Mouse (Mus musculus): ENCODE data around the gene Unc50. TPM values are rescaled to one million over a fixed set of nuclear protein-coding genes. Genes with fewer than 3 reads are reported as not detected.

Gene Unc50
- polyA plus RNA-seq, 1 experiment from 2014 or later: 127 TPM

DNA sequence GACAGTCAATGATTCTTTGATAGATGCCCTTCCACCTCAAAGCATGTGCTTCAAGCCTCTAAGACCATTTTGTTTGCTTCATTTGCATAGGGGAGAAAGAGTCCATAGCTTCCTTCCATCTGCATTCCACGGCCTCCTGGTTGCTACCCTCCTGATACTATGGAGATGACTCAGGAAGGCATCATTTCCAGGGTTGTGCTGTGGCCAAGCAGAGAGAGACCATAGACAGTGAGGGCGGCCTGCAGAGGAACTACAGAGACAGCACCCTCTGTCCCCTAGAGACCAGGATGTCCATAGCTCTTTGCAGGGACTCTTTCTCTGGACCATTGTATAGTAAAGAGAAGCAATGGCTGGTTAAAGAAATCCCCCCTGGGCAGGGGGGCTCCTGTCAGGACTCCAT is 24.8 kb upstream of the Unc50 start:
- H3K4me1 ChIP-seq (ENCODE audit: control insufficient read depth, insufficient read depth, low read length): no peaks in the 10 kb centered on the region
- no peak for ATAC-seq (ENCODE audit: low FRiP score)
- H3K9me3 ChIP-seq (ENCODE audit: control insufficient read depth, low read length): no peaks in the 10 kb centered on the region

GRCm38 (mm10) chr1:37407228-37407627 is 22.7 kb upstream of the Unc50 start:
- no peaks in the 10 kb centered on the region for H3K27me3 ChIP-seq (ENCODE audit: control insufficient read depth, insufficient read depth, low read length)
- H3K9me3 ChIP-seq (ENCODE audit: control insufficient read depth, low read length): no peaks in the 10 kb centered on the region
- H3K9ac ChIP-seq (ENCODE audit: low read length): no peak overlapping the region
- no peak overlapping the region for H3K4me3 ChIP-seq (ENCODE audit: low read depth, low read length)
- ATAC-seq (ENCODE audit: low FRiP score) (no peak), DNase-seq (ENCODE audit: low spot score, missing footprints) (no peak)
- H3K4me2 ChIP-seq: no peak overlapping the region
- no peaks in the 10 kb centered on the region for H3K4me1 ChIP-seq (ENCODE audit: control insufficient read depth, insufficient read depth, low read length)
- 88% methylated on average over 8 of the region's 8 CpGs for WGBS
- no peak overlapping the region for H3K27ac ChIP-seq (ENCODE audit: low read depth, low read length)
- H3K36me3 ChIP-seq (ENCODE audit: control insufficient read depth, insufficient read depth, low read length): no peaks in the 10 kb centered on the region

More for the DNA sequence above, 24.8 kb upstream of the Unc50 start:
- H3K36me3 ChIP-seq (ENCODE audit: control insufficient read depth, insufficient read depth, low read length): no peaks in the 10 kb centered on the region
- no peak overlapping the region for H3K4me2 ChIP-seq
- no peak overlapping the region for H3K4me3 ChIP-seq (ENCODE audit: low read depth, low read length)
- WGBS: 68% methylated on average over 2 of the region's 2 CpGs
- H3K9ac ChIP-seq (ENCODE audit: low read length): no peak overlapping the region
- no peak overlapping the region for H3K27ac ChIP-seq (ENCODE audit: low read depth, low read length)
- DNase-seq (ENCODE audit: low spot score, missing footprints): no peak
- no peaks in the 10 kb centered on the region for H3K27me3 ChIP-seq (ENCODE audit: control insufficient read depth, insufficient read depth, low read length)

DNA sequence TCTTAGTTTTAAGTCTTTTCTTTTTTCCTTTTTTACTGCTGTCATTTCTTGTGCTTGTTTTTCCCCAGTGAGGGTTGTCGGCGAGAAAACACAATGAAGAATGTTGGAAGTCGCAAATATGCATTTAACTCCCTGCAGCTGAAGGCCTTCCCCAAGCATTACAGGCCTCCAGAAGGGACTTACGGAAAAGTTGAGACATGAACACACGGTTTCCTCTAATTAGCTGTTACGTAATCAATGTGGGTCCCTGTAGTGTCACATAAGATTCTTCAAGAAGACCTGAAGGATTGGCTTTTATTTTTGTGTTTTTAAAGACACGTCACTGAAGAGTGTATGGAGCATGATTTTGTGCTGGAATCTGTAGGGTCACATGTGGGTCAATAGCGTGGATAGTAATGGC is 21.9 kb upstream of the Unc50 start:
- Histone ChIP-seq H3K9me3 (ENCODE audit: control insufficient read depth, low read length) (no peaks in the 10 kb centered on the region), H3K4me2 (no peak overlapping the region), H3K4me3 (ENCODE audit: low read depth, low read length) (no peak overlapping the region), H3K27ac (ENCODE audit: low read depth, low read length) (no peak overlapping the region), H3K4me1 (ENCODE audit: control insufficient read depth, insufficient read depth, low read length) (no peaks in the 10 kb centered on the region), H3K9ac (ENCODE audit: low read length) (no peak overlapping the region), H3K27me3 (ENCODE audit: control insufficient read depth, insufficient read depth, low read length) (no peaks in the 10 kb centered on the region), H3K36me3 (ENCODE audit: control insufficient read depth, insufficient read depth, low read length) (no peaks in the 10 kb centered on the region)
- DNase-seq (ENCODE audit: low spot score, missing footprints): no peak
- ATAC-seq (ENCODE audit: low FRiP score): no peak
- 91% methylated on average over 8 of the region's 8 CpGs for WGBS

DNA sequence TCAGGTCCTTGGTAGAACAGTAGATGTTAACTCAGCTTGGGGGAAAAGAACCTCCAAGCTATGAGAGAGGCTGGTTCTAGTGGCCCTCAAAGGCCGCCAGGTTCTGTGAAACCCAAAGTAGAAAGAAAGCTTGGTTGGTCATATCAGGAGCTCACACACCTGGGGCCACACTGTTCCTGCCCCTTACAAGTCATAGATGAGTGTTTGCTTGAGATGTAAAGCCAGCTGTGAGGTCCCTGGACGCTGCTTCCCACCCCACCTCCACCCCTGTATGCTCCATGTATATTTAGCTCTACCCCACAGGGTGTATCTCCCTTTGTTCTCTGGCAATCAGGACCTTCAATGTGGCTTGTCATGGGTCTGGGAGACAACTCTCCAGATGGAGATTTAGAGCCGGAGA is 21.3 kb upstream of the Unc50 start:
- DNase-seq (ENCODE audit: low spot score, missing footprints): no peak
- Histone ChIP-seq H3K27ac (ENCODE audit: low read depth, low read length) (no peak overlapping the region), H3K36me3 (ENCODE audit: control insufficient read depth, insufficient read depth, low read length) (no peaks in the 10 kb centered on the region), H3K9ac (ENCODE audit: low read length) (no peak overlapping the region), H3K9me3 (ENCODE audit: control insufficient read depth, low read length) (no peaks in the 10 kb centered on the region), H3K4me3 (ENCODE audit: low read depth, low read length) (no peak overlapping the region), H3K4me1 (ENCODE audit: control insufficient read depth, insufficient read depth, low read length) (no peaks in the 10 kb centered on the region), H3K27me3 (ENCODE audit: control insufficient read depth, insufficient read depth, low read length) (no peaks in the 10 kb centered on the region), H3K4me2 (no peak overlapping the region)
- WGBS: 82% methylated on average over 3 of the region's 3 CpGs
- no peak for ATAC-seq (ENCODE audit: low FRiP score)

DNA sequence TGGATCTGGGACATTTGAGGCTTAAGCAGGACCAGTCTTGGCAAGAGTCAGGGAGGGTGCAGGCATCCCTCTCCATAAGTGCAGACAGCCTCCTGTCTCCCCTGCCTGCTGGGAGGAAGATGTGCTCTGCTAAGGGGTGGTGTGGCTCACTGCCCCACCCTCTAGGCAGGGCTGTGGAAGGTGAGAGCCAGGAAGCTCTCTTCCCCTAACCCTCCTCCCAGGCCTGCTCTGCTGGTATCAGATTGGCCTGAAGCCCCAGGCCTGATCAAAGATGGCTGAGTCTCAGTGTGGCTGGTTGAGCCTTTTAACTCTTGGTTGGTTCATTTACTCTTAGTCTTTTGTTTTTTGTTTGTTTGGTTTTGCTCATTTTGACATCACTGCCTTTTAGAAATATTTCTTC is 20.3 kb upstream of the Unc50 start:
- ATAC-seq (ENCODE audit: low FRiP score): no peak
- no peak overlapping the region for H3K4me3 ChIP-seq (ENCODE audit: low read depth, low read length)
- H3K4me1 ChIP-seq (ENCODE audit: control insufficient read depth, insufficient read depth, low read length): no peaks in the 10 kb centered on the region
- H3K27ac ChIP-seq (ENCODE audit: low read depth, low read length): no peak overlapping the region
- no peaks in the 10 kb centered on the region for H3K9me3 ChIP-seq (ENCODE audit: control insufficient read depth, low read length)
- no peaks in the 10 kb centered on the region for H3K36me3 ChIP-seq (ENCODE audit: control insufficient read depth, insufficient read depth, low read length)
- no peaks in the 10 kb centered on the region for H3K27me3 ChIP-seq (ENCODE audit: control insufficient read depth, insufficient read depth, low read length)
- no peak overlapping the region for H3K4me2 ChIP-seq
- no peak overlapping the region for H3K9ac ChIP-seq (ENCODE audit: low read length)
- no peak for DNase-seq (ENCODE audit: low spot score, missing footprints)

DNA sequence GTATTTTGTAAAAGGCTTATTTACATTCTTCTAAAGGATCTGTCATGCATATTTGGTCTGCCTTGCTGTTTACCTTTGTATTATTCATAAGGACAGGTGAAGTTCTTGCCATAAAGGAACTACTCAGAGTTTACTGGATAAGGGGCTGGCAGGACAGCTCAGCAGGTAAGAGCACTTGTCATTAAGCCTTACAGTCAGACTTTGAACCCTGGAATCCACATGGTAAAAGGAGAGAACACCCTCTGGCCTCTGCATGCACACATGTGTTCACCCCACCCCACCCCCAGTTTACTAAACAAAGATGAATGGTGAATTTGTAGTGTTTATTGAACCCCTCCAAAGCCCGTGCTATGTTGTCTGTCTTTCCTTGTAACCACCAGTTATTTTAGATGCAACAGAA is 14.5 kb upstream of the Unc50 start:
- H3K27ac ChIP-seq (ENCODE audit: low read depth, low read length): no peak overlapping the region
- no peak for ATAC-seq (ENCODE audit: low FRiP score)
- H3K4me1 ChIP-seq (ENCODE audit: control insufficient read depth, insufficient read depth, low read length): no peaks in the 10 kb centered on the region

GRCm38 (mm10) chr1:37419420-37419819 is 10.5 kb upstream of the Unc50 start:
- Histone ChIP-seq H3K4me1 (ENCODE audit: control insufficient read depth, insufficient read depth, low read length) (no peaks in the 10 kb centered on the region), H3K4me2 (no peak overlapping the region), H3K4me3 (ENCODE audit: low read depth, low read length) (no peak overlapping the region), H3K9me3 (ENCODE audit: control insufficient read depth, low read length) (0 out of 2 replicates have a peak, but pooled peaks cover 5% of the 10 kb centered on the region), H3K27ac (ENCODE audit: low read depth, low read length) (no peak overlapping the region), H3K9ac (ENCODE audit: low read length) (no peak overlapping the region), H3K27me3 (ENCODE audit: control insufficient read depth, insufficient read depth, low read length) (no peaks in the 10 kb centered on the region), H3K36me3 (ENCODE audit: control insufficient read depth, insufficient read depth, low read length) (peaks cover 5% of the 10 kb centered on the region; the same call in 1 of the 2 replicates)
- 97% methylated on average over 1 of the region's 1 CpGs for WGBS
- no peak for ATAC-seq (ENCODE audit: low FRiP score)
- peak; percentile 89 for DNase-seq (ENCODE audit: low spot score, missing footprints)

More for the DNA sequence above, 14.5 kb upstream of the Unc50 start:
- no peaks in the 10 kb centered on the region for H3K27me3 ChIP-seq (ENCODE audit: control insufficient read depth, insufficient read depth, low read length)
- peaks cover 2% of the 10 kb centered on the region; the same call in 1 of the 2 replicates for H3K36me3 ChIP-seq (ENCODE audit: control insufficient read depth, insufficient read depth, low read length)
- no peak overlapping the region for H3K9ac ChIP-seq (ENCODE audit: low read length)
- no peak overlapping the region for H3K4me2 ChIP-seq
- no peaks in the 10 kb centered on the region for H3K9me3 ChIP-seq (ENCODE audit: control insufficient read depth, low read length)
- no peak for DNase-seq (ENCODE audit: low spot score, missing footprints)
- H3K4me3 ChIP-seq (ENCODE audit: low read depth, low read length): no peak overlapping the region
- WGBS: 87% methylated on average over 1 of the region's 1 CpGs

DNA sequence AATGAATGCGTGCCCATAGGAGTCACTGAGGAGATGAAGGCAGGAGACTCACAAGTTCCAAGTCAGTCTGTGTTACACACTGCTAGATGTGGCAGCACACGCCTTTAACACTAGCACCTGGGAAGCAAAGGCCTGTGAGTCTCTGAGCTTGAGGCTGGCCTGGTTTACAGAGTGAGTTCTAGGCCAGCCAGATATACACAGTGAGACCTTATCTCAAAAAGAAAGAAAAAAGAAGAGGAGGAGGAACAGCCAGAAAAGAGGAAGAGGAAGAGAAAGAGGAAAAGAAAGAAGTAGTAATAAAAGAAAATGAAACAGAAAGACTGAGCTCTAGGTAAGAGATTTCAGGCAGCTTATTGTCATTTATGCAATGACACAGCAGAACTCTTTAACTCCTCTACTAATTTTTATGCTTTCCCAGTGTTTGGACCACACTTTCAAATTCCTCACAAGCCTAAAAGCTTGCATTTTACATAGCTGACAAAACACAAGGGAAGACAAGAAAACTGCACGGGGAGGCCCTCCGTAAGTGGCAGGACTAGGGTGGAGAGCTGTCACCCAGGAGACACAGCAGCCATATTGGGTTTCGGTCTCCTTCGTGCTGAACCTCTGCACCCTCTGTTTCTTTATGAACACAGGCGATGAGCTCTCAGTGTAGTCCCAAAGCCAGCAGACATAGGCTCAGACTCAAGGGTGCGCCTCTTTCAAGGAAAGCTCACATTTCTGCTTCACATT is 2.6 kb upstream of the Unc50 start:
- no peak overlapping the region for H3K4me3 ChIP-seq (ENCODE audit: low read depth, low read length)
- DNase-seq (ENCODE audit: low spot score, missing footprints): no peak
- WGBS: 96% methylated on average over 8 of the region's 8 CpGs
- peaks cover 13% of the 10 kb centered on the region for H3K4me1 ChIP-seq (ENCODE audit: control insufficient read depth, insufficient read depth, low read length)
- 0 out of 2 replicates have a peak, but pooled peaks cover 5% of the 10 kb centered on the region for H3K9me3 ChIP-seq (ENCODE audit: control insufficient read depth, low read length)
- H3K4me2 ChIP-seq: no peak overlapping the region
- H3K27ac ChIP-seq (ENCODE audit: low read depth, low read length): no peak overlapping the region
- H3K9ac ChIP-seq (ENCODE audit: low read length): no peak overlapping the region
- no peaks in the 10 kb centered on the region for H3K27me3 ChIP-seq (ENCODE audit: control insufficient read depth, insufficient read depth, low read length)
- H3K36me3 ChIP-seq (ENCODE audit: control insufficient read depth, insufficient read depth, low read length): peaks cover 3% of the 10 kb centered on the region; the same call in 1 of the 2 replicates
- no peak for ATAC-seq (ENCODE audit: low FRiP score)

GRCm38 (mm10) chr1:37428911-37429310 is 1.0 kb upstream of the Unc50 start:
- Histone ChIP-seq H3K9ac (ENCODE audit: low read length) (no peak overlapping the region), H3K4me1 (ENCODE audit: control insufficient read depth, insufficient read depth, low read length) (peaks cover 13% of the 10 kb centered on the region)

More at GRCm38 (mm10) chr1:37428911-37429310, 1.0 kb upstream of the Unc50 start:
- Histone ChIP-seq H3K4me2 (peak overlapping the region; percentile 85), H3K27me3 (ENCODE audit: control insufficient read depth, insufficient read depth, low read length) (no peaks in the 10 kb centered on the region), H3K9me3 (ENCODE audit: control insufficient read depth, low read length) (0 out of 2 replicates have a peak, but pooled peaks cover 5% of the 10 kb centered on the region), H3K36me3 (ENCODE audit: control insufficient read depth, insufficient read depth, low read length) (peaks cover 6% of the 10 kb centered on the region), H3K4me3 (ENCODE audit: low read depth, low read length) (peak overlapping the region; percentile 89), H3K27ac (ENCODE audit: low read depth, low read length) (no peak overlapping the region)
- WGBS: 69% methylated on average over 2 of the region's 2 CpGs
- ATAC-seq (ENCODE audit: low FRiP score) (no peak), DNase-seq (ENCODE audit: low spot score, missing footprints) (no peak)
